Mouse (Mus musculus): ENCODE results near the gene Fndc9. TPM values are rescaled to one million over a fixed set of nuclear protein-coding genes. Genes with fewer than 3 reads are reported as not detected.

Gene Fndc9
- not detected for polyA plus RNA-seq (2014; fragmentation: Illumina TruSeq; extraction: RNeasy Lipid Tissue Mini Kit (QIAGEN cat#74804); ENCODE audit: insufficient read depth, low read depth, low replicate concordance)

GRCm38 (mm10) chr11:46235334-46235733 is at the start of gene Fndc9:
Gene Fndc9 (plus strand): TSS chr11:46235531.

Other genes starting within 250 kb of the Fndc9 start
- 3.4 TPM for gene Gm12166, start 183.2 kb upstream of the Fndc9 start, polyA plus RNA-seq (2014; fragmentation: Illumina TruSeq; extraction: RNeasy Lipid Tissue Mini Kit (QIAGEN cat#74804); ENCODE audit: insufficient read depth, low read depth, low replicate concordance)
- gene Adam19, start 179.5 kb upstream of the Fndc9 start, polyA plus RNA-seq (2014; fragmentation: Illumina TruSeq; extraction: RNeasy Lipid Tissue Mini Kit (QIAGEN cat#74804); ENCODE audit: insufficient read depth, low read depth, low replicate concordance) = 8.2 TPM
- 0.23 TPM for gene Nipal4, start 69.0 kb upstream of the Fndc9 start, polyA plus RNA-seq (2014; fragmentation: Illumina TruSeq; extraction: RNeasy Lipid Tissue Mini Kit (QIAGEN cat#74804); ENCODE audit: insufficient read depth, low read depth, low replicate concordance)
- 4.7 TPM for gene Cyfip2, start 77.3 kb downstream of the Fndc9 start, polyA plus RNA-seq (2014; fragmentation: Illumina TruSeq; extraction: RNeasy Lipid Tissue Mini Kit (QIAGEN cat#74804); ENCODE audit: insufficient read depth, low read depth, low replicate concordance)
- gene Itk, start 154.0 kb downstream of the Fndc9 start, polyA plus RNA-seq (2014; fragmentation: Illumina TruSeq; extraction: RNeasy Lipid Tissue Mini Kit (QIAGEN cat#74804); ENCODE audit: insufficient read depth, low read depth, low replicate concordance) = 2.7 TPM
- gene Fam71b, start 161.0 kb downstream of the Fndc9 start, polyA plus RNA-seq (2014; fragmentation: Illumina TruSeq; extraction: RNeasy Lipid Tissue Mini Kit (QIAGEN cat#74804); ENCODE audit: insufficient read depth, low read depth, low replicate concordance) = 0.17 TPM
- 27.5 TPM for gene Med7, start 201.4 kb downstream of the Fndc9 start, polyA plus RNA-seq (2014; fragmentation: Illumina TruSeq; extraction: RNeasy Lipid Tissue Mini Kit (QIAGEN cat#74804); ENCODE audit: insufficient read depth, low read depth, low replicate concordance)
- gene Havcr2, start 219.4 kb downstream of the Fndc9 start, polyA plus RNA-seq (2014; fragmentation: Illumina TruSeq; extraction: RNeasy Lipid Tissue Mini Kit (QIAGEN cat#74804); ENCODE audit: insufficient read depth, low read depth, low replicate concordance) = 2.9 TPM